Mouse (Mus musculus): ENCODE results near the gene Kctd15. TPM values are rescaled to one million over a fixed set of nuclear protein-coding genes. Genes with fewer than 3 reads are reported as not detected.

The Kctd15 gene
- 0.33 and 0.83 TPM in 2 replicates for polyA plus RNA-seq (2012; ENCODE audit: low replicate concordance)

DNA sequence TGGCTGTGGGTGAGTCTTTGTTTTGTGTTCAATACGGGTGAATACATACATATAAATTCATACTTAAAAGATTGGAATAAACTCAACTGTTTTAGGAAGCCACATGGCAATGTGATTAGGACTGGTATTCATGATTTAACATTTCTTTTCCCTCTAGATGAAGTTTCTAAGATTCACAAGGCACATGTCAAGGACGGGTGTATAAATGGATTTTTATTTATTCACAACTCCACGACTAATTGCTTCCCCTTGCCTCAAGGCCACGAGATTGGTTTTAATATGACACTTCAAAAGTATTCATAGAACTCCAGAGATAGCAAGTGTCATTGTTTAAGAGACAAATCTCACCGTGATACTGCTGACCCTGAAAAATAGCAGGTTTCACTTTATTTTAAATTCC is at the start of gene Kctd15:
Gene Kctd15 (minus strand): TSS at position 101 of the 400 bp plus-strand sequence.

Other genes with a start within 250 kb of the Kctd15 start
- 0.28 TPM in 1 of 2 replicates, not detected in the other for gene Chst8, start 156.0 kb upstream of the Kctd15 start, polyA plus RNA-seq (2012; ENCODE audit: low replicate concordance)